Mouse (Mus musculus): Measurements from ENCODE around the gene Zfp775. TPM values are rescaled to one million over a fixed set of nuclear protein-coding genes. Genes with fewer than 3 reads are reported as not detected.
A peak's percentile ranks its signal among the peaks of the same experiment; 100 is the strongest.

Gene Zfp775
- total and polyA plus RNA-seq, 3 experiments = 3.2 to 6.5 (median 3.5) TPM

DNA sequence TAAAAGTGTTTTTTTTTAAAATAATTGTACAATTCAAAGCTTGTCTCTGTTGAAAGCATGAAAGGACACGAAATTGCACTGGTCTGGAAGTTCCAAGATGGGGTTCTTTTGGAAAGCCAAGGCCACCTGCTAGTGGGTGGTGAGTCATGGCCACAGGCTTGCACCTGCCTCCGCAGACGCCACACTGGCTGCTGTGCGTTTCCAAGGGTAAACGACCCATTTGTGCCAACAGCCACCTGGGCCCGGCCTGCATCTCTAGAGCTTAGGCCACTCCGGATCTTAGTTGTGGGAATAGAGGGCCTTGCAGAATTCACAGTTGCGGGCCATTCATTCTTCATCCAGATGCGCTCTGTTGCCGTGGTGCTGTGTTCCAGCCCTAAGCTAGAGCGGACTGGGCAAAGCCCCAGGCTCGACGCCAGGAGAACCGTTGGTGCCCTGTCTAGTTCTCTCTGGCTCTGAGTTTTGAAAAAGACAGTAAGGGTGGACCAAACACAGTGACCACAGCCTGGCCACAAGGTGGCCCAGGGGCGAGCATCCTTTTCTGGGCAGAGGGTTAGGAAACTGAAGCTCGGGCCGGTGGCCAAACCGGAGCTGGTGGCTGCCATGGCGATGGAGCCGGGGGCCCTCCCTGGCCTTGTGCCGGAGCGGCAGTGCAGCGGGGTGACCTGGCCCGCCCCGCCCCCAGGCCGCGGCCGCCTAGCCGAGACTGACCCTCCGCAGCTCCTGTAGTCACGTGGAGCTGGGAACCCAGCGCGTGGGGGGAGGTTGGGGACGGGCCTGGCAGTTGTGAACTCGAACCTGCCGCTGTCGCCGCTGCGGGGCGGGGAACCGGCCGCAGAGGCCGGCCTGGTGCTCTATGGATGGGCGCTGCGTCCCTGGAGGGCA, 8.5 kb upstream of the Zfp775 start, which contains the start of the genes Repin1 and Gm44965 (continued):
- no peak for TF ChIP-seq JUN (IDR thresholded peaks at IDR 0.05; ENCODE audit: insufficient read depth, low read depth, low read length)
- TF ChIP-seq PAX5 (IDR thresholded peaks at IDR 0.05; ENCODE audit: low read length) = no peak
- TF ChIP-seq IRF4 (IDR thresholded peaks at IDR 0.05; ENCODE audit: low read depth, low read length) = peak; percentile 67; the same call in 1 of the 2 replicates
- peak; percentile 92 for TF ChIP-seq MAZ (IDR thresholded peaks at IDR 0.05; ENCODE audit: low read depth, low read length)
- no peak for TF ChIP-seq JUND (conservative IDR thresholded peaks at IDR 0.05; ENCODE audit: low read depth, low read length)
- no peak for TF ChIP-seq CHD1 (IDR thresholded peaks at IDR 0.05; ENCODE audit: low read depth, low read length)
- TF ChIP-seq MEF2A (IDR thresholded peaks at IDR 0.05; ENCODE audit: borderline replicate concordance, low read depth, low read length) = peak; percentile 71; the same call in 1 of the 2 replicates
- TF ChIP-seq RCOR1 (conservative IDR thresholded peaks at IDR 0.05; ENCODE audit: low read depth, low read length) = no peak
- peak; percentile 66; the same call in 1 of the 2 replicates for TF ChIP-seq ELF1 (IDR thresholded peaks at IDR 0.05; ENCODE audit: low read depth, low read length)
- no peak; the same call in 1 of the 2 replicates for TF ChIP-seq TBP (conservative IDR thresholded peaks at IDR 0.05; ENCODE audit: low read depth, low read length)

DNA sequence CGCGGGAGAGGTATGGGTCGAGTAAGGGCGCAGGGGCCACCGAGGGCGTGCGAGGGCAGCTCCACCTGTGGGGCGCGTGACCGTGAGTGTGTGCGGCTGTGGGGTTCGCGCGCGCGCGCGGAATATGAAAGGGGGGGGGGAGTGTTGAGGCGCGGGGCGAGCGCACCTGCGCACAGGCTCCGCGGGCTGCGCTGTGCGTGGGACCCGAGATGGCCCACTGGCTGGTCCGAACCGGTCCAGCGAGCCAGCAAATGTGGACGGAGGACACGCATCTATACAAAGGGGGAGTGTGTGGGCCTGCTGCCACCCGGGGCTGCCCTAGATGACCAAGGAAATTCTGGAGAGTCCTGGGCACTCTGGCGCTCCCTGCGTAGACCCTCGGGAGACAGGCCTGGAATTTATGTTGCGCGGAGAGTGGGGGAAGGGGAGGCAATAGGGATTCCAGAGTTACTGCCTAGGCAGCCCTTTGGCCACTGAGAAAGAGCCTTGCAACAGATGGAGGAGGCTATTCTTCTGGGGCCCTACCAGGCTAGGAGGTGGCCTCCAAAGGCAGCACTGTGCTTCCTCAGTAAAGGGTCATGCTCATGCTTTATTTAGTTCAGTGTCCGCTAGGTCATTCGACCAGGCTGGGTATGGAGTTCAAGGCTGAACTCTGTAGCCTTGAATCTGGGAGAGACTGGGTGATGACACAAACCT, 7.7 kb upstream of the Zfp775 start:
- no peak for TF ChIP-seq BHLHE40 (IDR thresholded peaks at IDR 0.05; ENCODE audit: low read depth, low read length)
- TF ChIP-seq ZMIZ1 (IDR thresholded peaks at IDR 0.05; ENCODE audit: low read depth, low read length) = 0 out of 2 replicates have a peak, but pooled peaks have one; percentile 7
- TF ChIP-seq NRF1 (IDR thresholded peaks at IDR 0.05; ENCODE audit: low read depth, low read length) = peak; percentile 63
- no peak for TF ChIP-seq POLR2AphosphoS2 (IDR thresholded peaks at IDR 0.05; ENCODE audit: low read depth, low read length)
- no peak for TF ChIP-seq RCOR1 (conservative IDR thresholded peaks at IDR 0.05; ENCODE audit: low read depth, low read length)
- TF ChIP-seq ELF1 (IDR thresholded peaks at IDR 0.05; ENCODE audit: low read depth, low read length) = no peak
- Histone ChIP-seq H3K4me3 (replicated peaks in 1 of 3; ENCODE audit: low read depth in 2 of 3, low read length in 2 of 3, poor library complexity in 1 of 3) (peak overlapping the region; percentile 82 to 97 (median 84)), H3K27me3 (replicated peaks) (no peaks in the 10 kb centered on the region), H3K79me2 (replicated peaks; ENCODE audit: control insufficient read depth, extremely low read depth, insufficient read depth, poor library complexity, severe bottlenecking) (peaks cover 23% of the 10 kb centered on the region), H3K4me1 (ENCODE audit: control insufficient read depth in 1 of 2, insufficient read depth in 2 of 2) (peaks cover 3 to 24% of the 10 kb centered on the region in 2 experiments; a peak in 3 of 4 replicates), H3K9ac (ENCODE audit: insufficient read depth, low read depth) (peak overlapping the region; percentile 92), H3K36me3 (replicated peaks in 1 of 2; ENCODE audit: control insufficient read depth in 1 of 2, insufficient read depth in 1 of 2, low read length in 1 of 2) (peaks cover 25 to 38% of the 10 kb centered on the region in 2 experiments), H3K27ac (ENCODE audit: insufficient read depth, low read depth) (peak overlapping the region; percentile 63), H3K4me2 (ENCODE audit: insufficient read depth, low read depth, poor library complexity, severe bottlenecking) (peak overlapping the region; percentile 64), H3K9me3 (replicated peaks; ENCODE audit: low read length) (peaks cover 3% of the 10 kb centered on the region)
- no peak for DNase-seq (ENCODE audit: extremely low read depth)
- dilution Hi-C loops (cut with MboI; ENCODE audit: extremely low pct_ligation_motif_present, extremely low pct_unique_long_range_greater_than_20kb, low sequenced_read_pairs) = no loop called here
- in situ Hi-C loops (cut with MboI; ENCODE audit: low pct_ligation_motif_present, low pct_unique_long_range_greater_than_20kb, low sequenced_read_pairs) = no loop called here
